Mouse (Mus musculus): ENCODE measurements around the gene Gm37240. TPM values are rescaled to one million over a fixed set of nuclear protein-coding genes. Genes with fewer than 3 reads are reported as not detected.
A peak's percentile ranks its signal among the peaks of the same experiment; 100 is the strongest.
"Not testable (repeated sequence)": the region's sequence is repeated elsewhere in the genome, so short reads cannot be mapped to it uniquely, and the experiment has no call there.

The Gm37240 gene
- total RNA-seq, 2 experiments from 2014 or later: 0.27 to 1.1 TPM

GRCm38 (mm10) chr3:84586736-84587135, 1300.6 kb downstream of the Gm37240 start:
- intact Hi-C loops (cut with DNase I): no loop called here
- TF ChIP-seq CTCF (IDR thresholded peaks at IDR 0.05): no peak
- H3K4me3 ChIP-seq: no peak overlapping the region
- DNase-seq (ENCODE audit: extremely low spot score in 1 of 2, low spot score in 2 of 2): no peak
- no peak overlapping the region for H3K27ac ChIP-seq

DNA sequence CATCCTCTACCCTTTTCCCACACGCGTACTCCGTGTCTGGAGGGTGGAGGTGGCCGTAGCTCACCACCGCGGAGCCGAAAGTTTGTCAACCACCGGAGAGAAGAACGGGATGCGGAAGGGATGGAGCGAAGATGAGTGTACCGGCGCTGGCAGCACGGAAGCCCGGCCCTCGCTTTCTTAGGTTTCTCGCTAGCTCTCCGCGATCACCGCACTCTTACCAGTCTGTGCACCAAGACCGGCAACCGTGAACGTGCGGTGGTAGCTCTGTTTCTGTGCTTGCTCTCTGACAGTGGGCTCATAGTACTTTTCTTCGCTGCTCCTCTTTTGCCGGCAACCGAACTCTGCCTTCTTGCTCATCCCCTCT, 1304.4 kb downstream of the Gm37240 start:
- intact Hi-C loops (cut with DNase I): loop anchor here (5.0 kb wide), 1 partner anchor 989 kb away; the partner anchor contains the start of gene Gatb
- TF ChIP-seq CTCF (IDR thresholded peaks at IDR 0.05): no peak
- H3K27ac ChIP-seq: peak overlapping the region; percentile 88
- no peak for DNase-seq (ENCODE audit: extremely low spot score in 1 of 2, low spot score in 2 of 2)
- H3K4me3 ChIP-seq: peak overlapping the region; percentile 78

GRCm38 (mm10) chr3:84582023-84582912, 1305.0 kb downstream of the Gm37240 start, which contains the start of gene Arfip1:
TSS of gene Arfip1 (minus strand) at chr3:84582625.
- intact Hi-C loops (cut with DNase I): loop anchor here (5.0 kb wide), 1 partner anchor 990 kb away; the partner anchor contains the start of gene Gatb
- Histone ChIP-seq H3K27ac (peak within 1 kb of the TSS; percentile 88), H3K4me3 (peak within 1 kb of the TSS; percentile 78)
- no peak for TF ChIP-seq CTCF (IDR thresholded peaks at IDR 0.05)
- DNase-seq (ENCODE audit: extremely low spot score in 1 of 2, low spot score in 2 of 2): peak; percentile 93 to 94

DNA sequence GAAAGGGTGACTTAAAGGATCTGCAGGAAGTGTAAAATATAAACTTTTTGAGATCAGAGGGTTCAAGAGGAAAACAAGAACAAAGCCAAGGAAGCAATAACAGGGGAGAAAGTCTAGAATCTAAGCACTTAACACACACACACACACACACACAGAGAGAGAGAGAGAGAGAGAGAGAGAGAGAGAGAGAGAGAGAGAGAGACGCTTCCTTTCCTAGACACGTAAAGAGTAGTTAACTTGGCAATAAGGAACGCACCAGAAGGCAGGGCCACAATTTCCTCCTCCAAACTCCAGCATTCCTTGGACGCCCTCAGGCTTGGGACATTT, 1305.7 kb downstream of the Gm37240 start:
- no peak for DNase-seq (ENCODE audit: extremely low spot score in 1 of 2, low spot score in 2 of 2)
- TF ChIP-seq CTCF (IDR thresholded peaks at IDR 0.05): no peak
- intact Hi-C loops (cut with DNase I): loop anchor here (5.0 kb wide), 1 partner anchor 991 kb away; the partner anchor contains the start of gene Gatb
- peak overlapping the region; percentile 88; the same call in 1 of the 2 replicates for H3K27ac ChIP-seq
- peak overlapping the region; percentile 78 for H3K4me3 ChIP-seq

DNA sequence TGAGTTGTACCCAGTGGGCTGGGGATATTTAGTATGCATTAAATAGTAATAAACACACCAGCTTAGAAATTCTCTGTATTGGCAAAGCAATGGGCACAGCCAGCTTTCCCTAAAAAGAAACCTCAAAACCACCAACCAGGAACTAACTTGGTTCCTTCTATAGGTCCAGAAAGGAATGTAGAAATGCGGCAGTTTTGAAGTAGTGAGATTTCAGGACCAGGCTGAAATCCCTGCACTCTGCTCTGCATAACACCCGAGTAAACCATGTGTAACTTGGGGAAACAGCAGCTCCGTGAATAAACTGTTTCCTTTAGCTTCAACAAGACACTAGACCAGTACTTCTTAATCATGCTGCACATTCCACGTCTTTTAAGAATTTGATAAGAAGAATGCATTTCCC, 1306.6 kb downstream of the Gm37240 start:
- intact Hi-C loops (cut with DNase I): loop anchor here (5.0 kb wide), 1 partner anchor 992 kb away; the partner anchor contains the start of gene Gatb
- H3K4me3 ChIP-seq: no peak overlapping the region

GRCm38 (mm10) chr3:84570501-84570900, 1316.8 kb downstream of the Gm37240 start:
- DNase-seq (ENCODE audit: extremely low spot score in 1 of 2, low spot score in 2 of 2): no peak
- Histone ChIP-seq H3K27ac (no peak overlapping the region), H3K4me3 (no peak overlapping the region)
- TF ChIP-seq CTCF (IDR thresholded peaks at IDR 0.05): no peak
- intact Hi-C loops (cut with DNase I): no loop called here

More for the DNA sequence above, 1306.6 kb downstream of the Gm37240 start:
- no peak overlapping the region for H3K27ac ChIP-seq
- no peak for TF ChIP-seq CTCF (IDR thresholded peaks at IDR 0.05)
- DNase-seq (ENCODE audit: extremely low spot score in 1 of 2, low spot score in 2 of 2): no peak

- TF ChIP-seq CTCF (IDR thresholded peaks at IDR 0.05): no peak
- no peak overlapping the region for H3K27ac ChIP-seq
- intact Hi-C loops (cut with DNase I): no loop called here
- H3K4me3 ChIP-seq: no peak overlapping the region
- DNase-seq (ENCODE audit: extremely low spot score in 1 of 2, low spot score in 2 of 2): no peak
Observed at GRCm38 (mm10) chr3:84569587-84569986, 1317.7 kb downstream of the Gm37240 start.

DNA sequence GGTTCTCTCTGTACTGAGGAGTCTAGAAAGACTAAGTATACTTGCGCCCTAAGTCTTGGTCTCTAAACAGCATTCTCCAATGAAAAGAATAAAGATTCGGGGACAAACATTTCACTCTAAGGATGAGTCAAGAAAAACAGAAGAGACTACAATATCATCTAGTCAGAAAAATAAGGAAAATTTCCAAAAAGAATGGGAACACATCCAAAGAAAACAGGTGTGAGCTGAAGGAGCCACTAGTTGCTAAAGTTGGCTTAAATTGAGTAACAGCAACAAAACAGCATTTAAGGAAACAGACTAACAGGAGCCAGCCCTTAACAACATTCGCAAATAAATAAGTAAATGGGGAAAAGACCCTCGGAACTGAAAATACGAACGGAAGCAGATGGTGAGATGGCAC, 1318.8 kb downstream of the Gm37240 start:
- DNase-seq (ENCODE audit: extremely low spot score in 1 of 2, low spot score in 2 of 2): no peak
- intact Hi-C loops (cut with DNase I): no loop called here
- no peak overlapping the region for H3K27ac ChIP-seq
- no peak for TF ChIP-seq CTCF (IDR thresholded peaks at IDR 0.05)
- H3K4me3 ChIP-seq: no peak overlapping the region

- no peak overlapping the region for H3K27ac ChIP-seq
- no peak for DNase-seq (ENCODE audit: extremely low spot score in 1 of 2, low spot score in 2 of 2)
- intact Hi-C loops (cut with DNase I): no loop called here
Observed at GRCm38 (mm10) chr3:84563415-84563814, 1323.9 kb downstream of the Gm37240 start.

DNA sequence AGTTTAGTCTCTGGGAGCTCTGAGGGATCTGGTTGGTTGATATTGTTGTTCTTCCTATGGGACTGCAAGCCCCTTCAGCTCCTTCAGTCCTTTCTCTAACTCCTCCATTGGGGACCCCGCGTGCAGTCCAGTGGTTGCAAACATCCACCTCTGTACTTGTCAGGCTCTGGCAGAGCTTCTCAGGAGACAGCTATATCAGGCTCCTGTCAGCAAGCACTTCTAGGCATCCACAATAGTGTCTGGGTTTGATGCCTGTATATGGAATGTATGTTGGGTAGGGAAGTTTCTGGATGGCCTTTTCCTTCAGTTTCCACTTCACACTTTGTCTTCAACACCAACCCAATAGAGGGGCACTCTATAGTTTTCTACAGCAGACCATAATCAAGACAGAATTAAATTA, 1324.4 kb downstream of the Gm37240 start:
- DNase-seq (ENCODE audit: extremely low spot score in 1 of 2, low spot score in 2 of 2); H3K4me3 ChIP-seq; intact Hi-C loops (cut with DNase I); H3K27ac ChIP-seq: not testable (repeated sequence)

More at GRCm38 (mm10) chr3:84563415-84563814, 1323.9 kb downstream of the Gm37240 start:
- no peak for TF ChIP-seq CTCF (IDR thresholded peaks at IDR 0.05)
- H3K4me3 ChIP-seq: no peak overlapping the region

DNA sequence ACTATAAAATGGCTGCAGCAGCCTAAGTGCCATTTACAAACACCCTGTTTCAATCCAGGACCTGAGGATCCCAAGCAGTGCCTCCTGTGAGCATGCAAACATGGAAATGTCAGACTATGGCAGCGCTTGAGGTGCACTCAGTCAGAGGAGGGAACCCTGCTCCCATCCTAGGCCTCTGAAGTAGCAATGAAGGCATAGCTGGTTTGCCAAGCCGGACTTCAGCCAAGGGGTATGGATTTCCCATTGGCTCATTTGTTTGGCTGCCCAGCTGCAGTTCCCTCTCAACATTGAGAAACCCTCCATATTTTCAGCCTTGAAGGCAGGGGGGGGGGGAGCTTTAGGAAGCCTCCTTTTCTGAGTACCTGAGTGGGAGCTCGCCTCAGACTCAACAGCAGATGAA, 1329.0 kb downstream of the Gm37240 start:
- Histone ChIP-seq H3K27ac (no peak overlapping the region), H3K4me3 (no peak overlapping the region)
- intact Hi-C loops (cut with DNase I): no loop called here
- TF ChIP-seq CTCF (IDR thresholded peaks at IDR 0.05): no peak
- no peak for DNase-seq (ENCODE audit: extremely low spot score in 1 of 2, low spot score in 2 of 2)

- intact Hi-C loops (cut with DNase I): no loop called here
- no peak for TF ChIP-seq CTCF (IDR thresholded peaks at IDR 0.05)
- H3K4me3 ChIP-seq: no peak overlapping the region
Observed at GRCm38 (mm10) chr3:84555780-84556179, 1331.5 kb downstream of the Gm37240 start.

More at GRCm38 (mm10) chr3:84555780-84556179, 1331.5 kb downstream of the Gm37240 start:
- H3K27ac ChIP-seq: no peak overlapping the region
- DNase-seq (ENCODE audit: extremely low spot score in 1 of 2, low spot score in 2 of 2): no peak
